Mouse (Mus musculus): ENCODE measurements at regions not wholly inside any gene's neighbourhood (a gene's known extent, or its start where the extent isn't known, plus 50 kb on each side); places are given as distances from the start of the nearest gene placed in this dataset.

- H3K4me3 ChIP-seq (ENCODE audit: insufficient read depth, low read length), result no peak overlapping the region
- TF ChIP-seq CTCF (IDR thresholded peaks at IDR 0.05; ENCODE audit: extremely low read depth, insufficient read depth, low read length) (no peak), POLR2A (IDR thresholded peaks at IDR 0.05; ENCODE audit: extremely low read depth, insufficient read depth, low read length) (no peak)
- no peak overlapping the region for H3K27ac ChIP-seq (ENCODE audit: insufficient read depth, low read length)
- H3K4me1 ChIP-seq (ENCODE audit: control insufficient read depth, insufficient read depth, low read length), result no peaks in the 10 kb centered on the region
These were observed 265.6 kb upstream of the Slitrk3 start for GRCm38 (mm10) chr3:73323214-73323613.
